Mouse (Mus musculus): ENCODE measurements around the gene Rpl9.

Rpl9 gene

DNA sequence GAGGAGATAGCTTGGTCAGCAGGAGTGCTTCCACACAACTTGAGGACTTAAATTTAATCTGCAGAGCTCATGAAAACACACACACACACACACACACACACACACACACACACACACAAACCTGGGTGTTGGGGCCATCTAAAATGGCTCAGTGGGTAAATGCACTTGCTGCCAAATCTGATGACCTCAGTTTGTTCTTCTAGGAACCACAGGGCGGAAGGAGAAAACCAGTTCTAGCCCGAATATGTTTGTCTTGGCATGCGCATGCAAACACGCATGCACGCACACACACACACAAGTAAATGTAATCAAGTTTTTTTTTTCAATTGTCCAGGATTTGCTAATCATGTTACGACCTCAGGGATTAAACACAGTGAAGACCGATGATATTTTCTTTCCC is 19.7 kb downstream of the Rpl9 start:
- no peak for DNase-seq

DNA sequence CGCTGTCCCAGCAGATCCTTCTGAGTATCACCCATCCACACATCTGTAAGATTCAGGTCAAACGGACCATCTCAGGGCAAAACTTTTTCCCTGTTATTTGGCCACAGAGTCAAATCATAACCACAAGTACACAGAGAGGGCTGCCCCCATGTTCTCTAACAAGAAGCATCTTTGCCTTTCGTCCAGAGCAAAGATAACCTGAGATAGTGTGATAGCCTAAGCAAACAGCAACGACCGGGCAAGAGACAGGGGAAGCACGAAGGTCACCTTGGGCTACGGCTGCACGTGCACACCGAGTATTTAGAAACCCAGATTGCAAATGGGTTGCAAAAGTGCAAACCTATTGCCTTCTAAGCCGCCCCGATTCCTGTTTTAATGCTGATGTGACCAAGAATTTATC is 23.4 kb downstream of the Rpl9 start:
- DNase-seq, result no peak

DNA sequence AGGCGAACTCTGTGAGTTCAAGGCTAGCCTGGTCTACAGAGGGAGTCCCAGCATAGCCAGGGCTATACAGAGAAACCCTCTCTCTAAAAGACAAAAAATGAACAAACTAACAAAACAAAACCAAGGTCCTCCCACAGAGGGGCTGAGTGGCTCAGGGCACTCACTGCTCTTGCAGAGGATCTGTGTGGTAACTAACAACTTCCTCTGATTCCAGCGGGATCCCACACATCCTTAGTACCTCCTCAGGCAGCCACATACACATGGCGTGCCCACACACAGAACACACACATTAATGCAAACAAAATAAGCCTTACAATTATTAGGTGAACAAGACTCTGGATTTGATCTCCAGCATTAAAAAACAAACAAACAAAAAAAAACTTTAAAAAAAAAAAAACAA is 33.5 kb downstream of the Rpl9 start:
- DNase-seq, result no peak

DNA sequence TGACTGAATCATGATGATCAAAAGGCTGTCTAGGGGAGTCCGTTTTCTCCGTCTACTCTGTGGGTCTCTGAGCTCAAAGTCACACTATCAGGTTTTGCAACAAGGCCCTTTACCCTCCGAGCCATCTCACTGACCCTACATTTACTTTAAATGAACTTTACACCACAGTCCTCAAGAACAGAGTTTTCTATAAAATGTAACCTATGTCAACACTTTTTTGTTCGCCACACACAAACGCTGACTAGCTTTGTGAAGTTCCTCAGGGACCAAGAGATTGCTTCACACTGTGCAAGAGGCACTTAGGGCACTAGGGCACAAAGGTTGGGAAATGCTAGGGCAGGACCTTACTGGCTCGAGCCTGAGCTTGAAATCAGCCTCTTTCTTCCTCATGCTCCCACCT is 34.4 kb downstream of the Rpl9 start:
- DNase-seq, result no peak

- no peak for DNase-seq
These were observed 36.3 kb downstream of the Rpl9 start for GRCm38 (mm10) chr5:65354985-65355384.

GRCm38 (mm10) chr5:65354097-65354496 is 37.1 kb downstream of the Rpl9 start:
- no peak for DNase-seq

DNA sequence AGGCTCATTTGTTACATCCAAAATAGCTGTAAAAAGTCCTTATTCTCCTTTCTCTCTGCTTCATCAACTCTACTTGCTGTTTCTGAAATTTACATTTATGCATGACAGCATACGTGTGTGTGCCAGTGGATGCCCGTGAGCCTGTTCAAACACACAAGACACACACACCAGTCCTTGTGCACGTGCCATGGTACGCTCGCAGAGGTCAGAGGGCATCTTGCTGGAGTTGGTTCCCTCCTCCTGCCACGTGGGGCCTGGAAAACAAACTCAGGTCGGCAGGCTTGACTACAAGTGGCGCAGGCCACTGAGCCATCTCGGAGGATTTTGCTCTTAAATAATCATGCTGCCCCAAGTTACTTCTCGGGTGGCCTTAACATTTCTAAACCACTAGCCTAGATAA is 40.7 kb downstream of the Rpl9 start:
- DNase-seq, result no peak

GRCm38 (mm10) chr5:65348168-65348567 is 43.1 kb downstream of the Rpl9 start, which contains the start of gene Klb:
Gene Klb (plus strand): TSS chr5:65348314.
- no peak for DNase-seq

DNA sequence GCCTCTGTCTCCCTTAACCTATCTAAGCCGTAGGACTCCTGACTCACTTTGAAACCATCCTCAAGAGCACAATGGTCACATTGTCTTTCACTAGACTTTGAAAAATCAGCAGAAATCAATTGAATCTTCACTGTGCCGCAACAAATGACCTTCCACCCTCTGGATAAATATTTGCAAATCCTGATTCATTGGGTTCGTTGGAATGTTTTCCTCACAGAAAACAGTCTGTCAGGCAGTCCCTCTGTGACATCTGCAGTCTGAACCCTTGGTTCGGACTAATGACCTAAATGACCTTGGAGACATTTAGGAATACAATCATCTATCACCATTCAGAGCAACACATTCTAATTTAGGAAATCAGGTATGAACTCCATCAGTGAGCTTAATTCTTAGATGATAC is 51.1 kb downstream of the Rpl9 start:
- DNase-seq, result no peak

GRCm38 (mm10) chr5:65338394-65338793 is 52.9 kb downstream of the Rpl9 start:
- DNase-seq, result peak; percentile 19

Data from thymus, postnatal 25 days (tissue).